Mouse (Mus musculus): ENCODE measurements around the gene Tescl. TPM values are rescaled to one million over a fixed set of nuclear protein-coding genes. Genes with fewer than 3 reads are reported as not detected.

Tescl gene
- not detected for polyA plus RNA-seq (2021)

GRCm38 (mm10) chr7:24333304-24333986 is at the start of gene Tescl:
Gene Tescl (minus strand): TSS chr7:24333936.
- no peak for TF ChIP-seq CTCF (IDR thresholded peaks at IDR 0.05)
- DNase-seq (ENCODE audit: low read depth, low spot score): no peak
- POLR2A ChIA-PET: no interaction called here
- CTCF ChIA-PET: no interaction called here
- in situ Hi-C loops (cut with MboI; ENCODE audit: low pct_unique_long_range_greater_than_20kb): no loop called here
- ATAC-seq: no peak
- H3K27me3 ChIP-seq: peaks cover 11% of the 10 kb centered on the region

GRCm38 (mm10) chr7:24382730-24383372 is 49.1 kb upstream of the Tescl start:
- H3K27me3 ChIP-seq: no peaks in the 10 kb centered on the region
- POLR2A ChIA-PET: no interaction called here
- in situ Hi-C loops (cut with MboI; ENCODE audit: low pct_unique_long_range_greater_than_20kb): no loop called here
- no peak for TF ChIP-seq CTCF (IDR thresholded peaks at IDR 0.05)
- no peak for DNase-seq (ENCODE audit: low read depth, low spot score)
- no peak for ATAC-seq
- CTCF ChIA-PET: interaction anchor here (2.6 to 3.3 kb wide), 2 partner anchors 18 to 24 kb away, joined by 15 to 26 read pairs; no protein-coding TSS in a partner anchor

- no peak for TF ChIP-seq CTCF (IDR thresholded peaks at IDR 0.05)
- POLR2A ChIA-PET: no interaction called here
- ATAC-seq (no peak), DNase-seq (ENCODE audit: low read depth, low spot score) (no peak)
- CTCF ChIA-PET: no interaction called here
- in situ Hi-C loops (cut with MboI; ENCODE audit: low pct_unique_long_range_greater_than_20kb): no loop called here
- H3K27me3 ChIP-seq: no peaks in the 10 kb centered on the region
These were observed 46.6 kb upstream of the Tescl start for GRCm38 (mm10) chr7:24380370-24380769.

GRCm38 (mm10) chr7:24379934-24380333 is 46.2 kb upstream of the Tescl start:
- no peaks in the 10 kb centered on the region for H3K27me3 ChIP-seq
- ATAC-seq (no peak), DNase-seq (ENCODE audit: low read depth, low spot score) (no peak)
- in situ Hi-C loops (cut with MboI; ENCODE audit: low pct_unique_long_range_greater_than_20kb): no loop called here
- no peak for TF ChIP-seq CTCF (IDR thresholded peaks at IDR 0.05)
- ChIA-PET POLR2A (no interaction called here), CTCF (no interaction called here)

GRCm38 (mm10) chr7:24378049-24378701 is 44.4 kb upstream of the Tescl start:
- no peak for DNase-seq (ENCODE audit: low read depth, low spot score)

GRCm38 (mm10) chr7:24377091-24377865 is 43.5 kb upstream of the Tescl start:
- in situ Hi-C loops (cut with MboI; ENCODE audit: low pct_unique_long_range_greater_than_20kb): no loop called here
- ATAC-seq (no peak), DNase-seq (ENCODE audit: low read depth, low spot score) (no peak)
- no peaks in the 10 kb centered on the region for H3K27me3 ChIP-seq
- POLR2A ChIA-PET: no interaction called here
- CTCF ChIA-PET: interaction anchor here (1.0 to 1.4 kb wide), 2 partner anchors 12 to 14 kb away, joined by 3 to 4 read pairs; no protein-coding TSS in a partner anchor
- no peak for TF ChIP-seq CTCF (IDR thresholded peaks at IDR 0.05)

More at GRCm38 (mm10) chr7:24378049-24378701, 44.4 kb upstream of the Tescl start:
- ChIA-PET CTCF (interaction anchor here (1.0 kb wide), 1 partner anchor 14 kb away, joined by 4 read pairs; no protein-coding TSS in a partner anchor), POLR2A (no interaction called here)
- H3K27me3 ChIP-seq: no peaks in the 10 kb centered on the region
- TF ChIP-seq CTCF (IDR thresholded peaks at IDR 0.05): no peak
- in situ Hi-C loops (cut with MboI; ENCODE audit: low pct_unique_long_range_greater_than_20kb): no loop called here
- no peak for ATAC-seq

- no peak for TF ChIP-seq CTCF (IDR thresholded peaks at IDR 0.05)
- in situ Hi-C loops (cut with MboI; ENCODE audit: low pct_unique_long_range_greater_than_20kb): no loop called here
- no peak for ATAC-seq
- CTCF ChIA-PET: interaction anchor here (1.4 kb wide), 1 partner anchor 11 kb away, joined by 3 read pairs; no protein-coding TSS in a partner anchor
- POLR2A ChIA-PET: no interaction called here
- DNase-seq (ENCODE audit: low read depth, low spot score): no peak
- no peaks in the 10 kb centered on the region for H3K27me3 ChIP-seq
These were observed 42.7 kb upstream of the Tescl start for GRCm38 (mm10) chr7:24376456-24376855.

GRCm38 (mm10) chr7:24373538-24374379 is 40.0 kb upstream of the Tescl start:
- ChIA-PET CTCF (interaction anchor here (0.8 kb wide), 1 partner anchor 12 kb away, joined by 3 read pairs; no protein-coding TSS in a partner anchor), POLR2A (interaction anchor here (0.5 to 0.6 kb wide), 2 partner anchors 190 to 879 kb away, joined by 4 read pairs; no protein-coding TSS in a partner anchor)
- no peaks in the 10 kb centered on the region for H3K27me3 ChIP-seq
- DNase-seq (ENCODE audit: low read depth, low spot score) (no peak), ATAC-seq (no peak)
- no peak for TF ChIP-seq CTCF (IDR thresholded peaks at IDR 0.05)
- in situ Hi-C loops (cut with MboI; ENCODE audit: low pct_unique_long_range_greater_than_20kb): no loop called here

GRCm38 (mm10) chr7:24372786-24373185 is 39.0 kb upstream of the Tescl start:
- in situ Hi-C loops (cut with MboI; ENCODE audit: low pct_unique_long_range_greater_than_20kb): no loop called here
- ChIA-PET POLR2A (no interaction called here), CTCF (no interaction called here)
- TF ChIP-seq CTCF (IDR thresholded peaks at IDR 0.05): no peak
- no peaks in the 10 kb centered on the region for H3K27me3 ChIP-seq
- ATAC-seq (no peak), DNase-seq (ENCODE audit: low read depth, low spot score) (no peak)

- no peak for ATAC-seq
- in situ Hi-C loops (cut with MboI; ENCODE audit: low pct_unique_long_range_greater_than_20kb): no loop called here
- POLR2A ChIA-PET: no interaction called here
- no peaks in the 10 kb centered on the region for H3K27me3 ChIP-seq
- CTCF ChIA-PET: no interaction called here
- TF ChIP-seq CTCF (IDR thresholded peaks at IDR 0.05): no peak
- DNase-seq (ENCODE audit: low read depth, low spot score): no peak
These were observed 38.6 kb upstream of the Tescl start for GRCm38 (mm10) chr7:24372300-24372699.
